Mouse (Mus musculus) bone marrow macrophage, adult 2 months (primary cell): ENCODE measurements around the gene Kras.

Experiments used
- CTCF ChIP-seq: IDR thresholded peaks from 2 replicates; pipeline ENCODE4 v1.5.1; 2012; ENCODE audit warnings: low read depth, mild to moderate bottlenecking, low read length, moderate library complexity
- POLR2A ChIP-seq: IDR thresholded peaks from 2 replicates; pipeline ENCODE4 v1.6.1; 2012; ENCODE audit warnings: mild to moderate bottlenecking, low read depth, low read length, borderline replicate concordance

- TF ChIP-seq POLR2A (no peak), CTCF (no peak)
Measured at GRCm38 (mm10) chr6:145182044-145182443, 68.0 kb downstream of the Kras start.
